Mouse (Mus musculus) urinary bladder, adult 18-20 months (tissue): ENCODE measurements around the gene Olfr680-ps1.
"Not testable (repeated sequence)": the region's sequence is repeated elsewhere in the genome, so short reads cannot be mapped to it uniquely, and the experiment has no call there.

Experiments
- DNase-seq, 2 experiments: peaks; one replicate each; pipeline ENCODE4 v3.0.0; 2022; ENCODE audit warnings: low spot score in 2 of 2, mixed read lengths in 2 of 2

Gene Olfr680-ps1

DNA sequence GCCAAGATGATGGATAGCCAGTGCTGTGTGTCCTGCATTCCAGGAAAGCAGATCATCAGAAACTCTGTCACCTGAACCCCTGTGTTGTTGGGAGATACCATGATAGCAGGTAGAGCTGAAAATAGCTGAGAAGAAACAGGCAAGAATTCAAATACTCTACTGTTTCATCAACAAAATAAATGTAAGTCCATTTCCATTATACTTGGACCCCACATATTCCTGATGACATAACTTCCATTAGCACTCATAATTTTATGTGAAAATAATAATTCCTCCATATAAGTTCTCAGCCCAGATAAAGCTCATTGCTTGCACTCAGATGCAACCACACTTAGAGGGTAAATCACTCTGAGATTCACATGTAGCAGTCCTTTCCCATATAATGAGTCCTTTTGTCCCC is at the start of gene Olfr680-ps1:
Olfr680-ps1 (minus strand) TSS at position 101 of the 400 bp plus-strand sequence.
- DNase-seq = not testable (repeated sequence)

DNA sequence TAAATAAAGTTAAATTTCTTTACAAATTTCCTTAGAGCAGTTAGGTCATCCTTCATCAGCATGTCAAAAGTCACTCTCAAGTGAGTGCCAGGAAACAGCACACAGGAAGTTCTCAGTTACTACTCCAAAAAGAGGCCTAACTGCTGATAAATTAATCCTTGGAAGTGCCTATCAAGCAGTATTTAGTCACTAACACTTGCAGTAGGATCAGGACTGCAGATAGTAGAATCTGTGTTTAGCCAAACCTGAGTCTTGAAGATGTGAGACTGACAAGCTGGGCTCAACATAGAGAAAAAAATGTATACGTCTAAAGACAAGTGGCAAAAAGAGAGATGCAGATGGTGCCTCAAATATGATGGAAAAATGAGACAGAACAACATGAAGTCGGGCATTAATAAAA is 48.7 kb upstream of the Olfr680-ps1 start:
- no peak for DNase-seq

DNA sequence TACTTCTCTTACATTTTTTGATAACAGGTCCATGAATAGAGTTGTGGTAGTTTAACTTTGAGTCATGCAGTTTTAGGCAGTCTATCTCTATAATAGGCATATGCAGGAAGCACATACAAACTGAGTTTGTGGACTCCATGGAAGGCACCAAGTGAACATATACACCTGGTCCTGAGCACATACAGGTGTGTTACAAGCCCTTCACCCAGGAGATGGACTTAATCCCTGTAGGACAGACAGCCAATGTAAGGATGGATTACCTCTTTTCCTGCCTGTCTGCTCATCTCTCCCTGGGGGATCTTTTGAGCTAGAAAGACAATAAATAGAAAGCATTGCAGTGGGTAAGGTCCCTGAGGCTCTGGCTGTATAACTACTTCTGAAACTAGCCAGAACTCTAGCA is 23.9 kb upstream of the Olfr680-ps1 start, which contains the start of gene Olfr681:
Olfr681 (plus strand) TSS at position 301 of the 400 bp plus-strand sequence.
- no peak for DNase-seq

DNA sequence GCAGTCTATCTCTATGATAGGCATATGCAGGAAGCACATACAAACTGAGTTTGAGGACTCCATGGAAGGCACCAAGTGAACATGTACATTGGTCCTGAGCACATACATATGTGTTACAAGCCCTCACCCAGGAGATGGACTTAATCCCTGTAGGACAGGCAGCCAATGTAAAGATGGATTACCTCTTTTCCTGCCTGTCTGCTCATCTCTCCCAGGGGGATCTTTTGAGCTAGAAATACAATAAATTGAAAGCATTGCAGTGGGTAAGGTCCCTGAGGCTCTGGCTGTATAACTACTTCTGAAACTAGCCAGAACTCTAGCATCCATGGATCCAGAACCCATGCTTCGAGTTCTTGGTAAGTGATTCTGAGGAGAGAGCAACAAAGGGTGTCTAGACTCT is 11.7 kb downstream of the Olfr680-ps1 start, which contains the start of gene Olfr679:
Olfr679 (plus strand) TSS at position 301 of the 400 bp plus-strand sequence.
- DNase-seq = no peak

DNA sequence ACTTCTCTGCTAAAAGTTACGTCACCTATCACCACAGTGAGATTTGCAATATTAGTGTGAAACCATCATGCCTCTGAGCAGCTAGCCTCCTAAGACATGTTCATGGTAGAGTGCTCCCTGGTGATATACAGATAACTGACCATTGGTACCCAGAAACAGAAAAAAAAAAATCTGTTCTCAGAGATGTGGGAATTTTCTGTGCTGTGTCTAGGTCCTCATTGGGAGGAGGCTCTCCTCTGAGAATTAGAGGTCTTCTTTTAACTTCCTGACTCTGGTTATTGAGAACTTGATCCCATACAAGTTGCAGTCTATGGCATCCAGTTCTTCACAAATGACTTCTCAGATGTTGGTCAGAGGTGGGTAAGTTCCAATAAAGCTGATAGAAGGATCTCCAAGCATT is 28.4 kb downstream of the Olfr680-ps1 start, which contains the start of gene Olfr678:
Olfr678 (plus strand) TSS at position 301 of the 400 bp plus-strand sequence.
- DNase-seq = no peak

DNA sequence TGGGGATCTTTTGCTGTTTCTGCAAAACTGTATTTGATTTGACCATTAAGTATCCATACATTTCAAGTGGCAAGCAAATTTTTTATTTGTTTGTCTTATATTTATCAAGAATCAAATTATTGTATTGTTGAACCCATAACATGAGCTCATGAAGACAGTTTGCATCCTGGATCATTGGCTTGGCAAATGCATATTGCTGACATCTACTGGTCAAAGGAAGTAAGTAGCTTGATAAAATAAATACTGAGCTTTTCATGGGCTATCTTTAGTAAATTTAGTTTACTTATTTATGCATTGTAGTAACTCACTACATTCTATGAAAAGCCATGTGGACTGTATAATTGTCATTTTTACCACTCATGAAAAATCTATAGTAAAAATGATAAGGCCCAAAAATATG is 33.7 kb downstream of the Olfr680-ps1 start:
- DNase-seq = no peak
